12 mouse cellular contexts compared by ENCODE assay signal in the genomic region with DNA sequence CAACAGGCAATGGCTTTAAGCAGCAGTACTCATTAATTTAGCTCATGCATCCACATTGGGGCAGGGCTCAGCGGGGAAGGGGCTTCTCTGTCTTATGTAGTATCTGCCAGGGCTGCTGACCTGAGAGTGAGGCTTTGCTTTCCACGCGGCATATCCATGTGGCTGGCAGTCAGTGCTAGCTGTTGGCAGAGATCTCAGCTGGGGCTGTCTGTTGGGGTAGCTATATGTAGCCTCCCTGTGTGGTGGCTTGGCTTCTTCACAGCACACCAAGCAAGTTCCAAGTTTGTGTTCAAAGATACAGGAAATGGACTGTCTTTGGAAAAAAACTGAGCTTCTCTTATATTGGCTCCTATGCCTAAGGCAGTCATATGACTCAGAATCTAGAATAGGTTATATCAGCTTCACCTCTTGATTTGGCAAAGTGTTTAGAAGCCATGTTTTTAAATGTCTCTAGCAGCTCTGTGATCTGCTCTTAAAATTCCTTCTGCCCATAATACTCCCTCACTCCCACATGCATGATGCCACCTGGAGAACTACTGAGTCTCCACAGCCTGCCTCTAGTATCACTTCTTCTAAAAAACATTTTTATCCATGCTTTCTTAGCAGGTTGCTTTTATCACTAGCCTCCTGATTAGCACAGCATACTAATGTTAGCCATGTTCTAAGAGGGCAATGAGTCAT.
DNase-seq lines count a peak whose midpoint lies in the region; ATAC-seq and TF ChIP-seq lines count a peak whose summit lies in the region.
"Had no signal": no experiment of that assay in that cellular context is flagged by ENCODE, and none has a peak within 500 bp of the region (broad histone marks: within the 10 kb centered on the region; RNA-seq: fewer than 3 reads in every experiment).

No protein-coding gene starts in this region.

- DNase-seq in layer of hippocampus, adult 11-12 months (ENCODE audit: low spot score): peak; percentile 38
- DNase-seq in layer of hippocampus, postnatal 10 days (ENCODE audit: low spot score in 2 of 2): no peak
- DNase-seq in frontal cortex, adult 2 months (ENCODE audit: extremely low spot score in 1 of 2, low spot score in 1 of 2): peak; percentile 62 to 80
- DNase-seq in heart, postnatal 4 days: peak; percentile 37
- DNase-seq in right cerebral cortex, postnatal 10 days (ENCODE audit: low spot score in 2 of 2): peak; percentile 79 to 87
- no peak for DNase-seq in kidney, postnatal 14 days
- no peak for DNase-seq in kidney, adult 2 months
- DNase-seq: adrenal gland, postnatal 25 days; cerebellum, adult 9-11 months had no signal

- H3K27ac ChIP-seq in kidney, adult 2 months (ENCODE audit: insufficient read depth, low read depth, low read length): no peak overlapping the region
- H3K27ac ChIP-seq: embryonic facial prominence, embryonic 15.5 days; stomach, embryonic 15.5 days had no signal

- no peaks in the 10 kb centered on the region for H3K4me1 ChIP-seq in kidney, adult 2 months (ENCODE audit: control insufficient read depth, insufficient read depth, low read length)
- H3K4me1 ChIP-seq: embryonic facial prominence, embryonic 15.5 days; stomach, embryonic 15.5 days had no signal

- H3K4me3 ChIP-seq in kidney, adult 2 months (ENCODE audit: insufficient read depth, low read depth, low read length): no peak overlapping the region
- H3K4me3 ChIP-seq: embryonic facial prominence, embryonic 15.5 days; stomach, embryonic 15.5 days had no signal

- no peaks in the 10 kb centered on the region for H3K27me3 ChIP-seq in kidney, adult 2 months (replicated peaks; ENCODE audit: control insufficient read depth, insufficient read depth, low read length)
- H3K27me3 ChIP-seq: embryonic facial prominence, embryonic 15.5 days; stomach, embryonic 15.5 days had no signal

- ATAC-seq in CD4-positive, CD25-positive, alpha-beta regulatory T cell, adult 4 months: no peak

- no peak for TF ChIP-seq POLR2A in kidney, adult 2 months (IDR thresholded peaks at IDR 0.05; ENCODE audit: low read depth, low read length)

- no peak for TF ChIP-seq CTCF in kidney, adult 2 months (conservative IDR thresholded peaks at IDR 0.05; ENCODE audit: insufficient read depth, insufficient read length, low read depth, low read length)

- WGBS in kidney, adult 2 months: 90% methylated on average over 3 of the region's 3 CpGs

- H3K36me3 ChIP-seq in kidney, adult 2 months (ENCODE audit: control insufficient read depth, insufficient read depth, low read length): no peaks in the 10 kb centered on the region
- H3K36me3 ChIP-seq: embryonic facial prominence, embryonic 15.5 days; stomach, embryonic 15.5 days had no signal

Comparison
In these comparisons a context has a peak if more than half of its experiments do, and no peak if none do; other contexts are left out.
1. DNase-seq: peak in layer of hippocampus, adult 11-12 months (single experiment), frontal cortex, adult 2 months (2 of 2), heart, postnatal 4 days (single experiment) and right cerebral cortex, postnatal 10 days (2 of 2); none in layer of hippocampus, postnatal 10 days (0 of 2), kidney, postnatal 14 days (single experiment) and kidney, adult 2 months (single experiment).